Mouse (Mus musculus) cerebellum, adult 2 months (tissue): ENCODE measurements around the gene Foxo1. TPM values are rescaled to one million over a fixed set of nuclear protein-coding genes. Genes with fewer than 3 reads are reported as not detected.

Source experiments
- DNase-seq, 2 experiments: peaks; one replicate each; pipeline ENCODE4 v3.0.0; 2021
- H3K27ac ChIP-seq: fragments of 200-500 bp; 2 replicates; pipeline ENCODE4 v1.5.1; 2012; ENCODE audit warnings: low read length, control low read depth, inconsistent platforms; ENCODE audit not compliant: insufficient read depth
- H3K27me3 ChIP-seq: fragments of 200-500 bp; 2 replicates; pipeline ENCODE4 v1.6.1; 2012; ENCODE audit warnings: inconsistent platforms, mild to moderate bottlenecking, low read length, moderate library complexity; ENCODE audit not compliant: control insufficient read depth, insufficient read depth
- H3K4me1 ChIP-seq: fragments of 200-500 bp; 2 replicates; pipeline ENCODE4 v1.6.1; 2011; ENCODE audit warnings: low read length; ENCODE audit not compliant: control insufficient read depth, insufficient read depth
- H3K4me3 ChIP-seq: fragments of 200-500 bp; replicated peaks from 2 replicates; pipeline ENCODE3; 2011; ENCODE audit warnings: mild to moderate bottlenecking, low read depth, low read length, control low read depth; ENCODE audit not compliant: insufficient read depth
- CTCF ChIP-seq: fragments of 200-500 bp; IDR thresholded peaks from 2 replicates; pipeline ENCODE4 v1.5.1; 2011; ENCODE audit warnings: low read depth, mild to moderate bottlenecking, control low read depth, low read length, moderate library complexity, borderline replicate concordance; ENCODE audit not compliant: insufficient read depth
- POLR2A ChIP-seq: fragments of 200-500 bp; IDR thresholded peaks from 2 replicates; pipeline ENCODE4 v1.6.1; 2011; ENCODE audit warnings: low read length, control low read depth, borderline replicate concordance; ENCODE audit not compliant: insufficient read depth
- WGBS: fragments of 180-500 bp; shearing (Covaris S2); methylation state at CpG from one replicate; pipeline ENCODE4 v1.1.7; 2018; 5-methylcytosine and 5-hydroxymethylcytosine counted together
- polyA plus RNA-seq: library from polyadenylated mRNA; depleted of rRNA; stranded (reverse); fragments of >200 nt; gene quantifications from 2 replicates; pipeline ENCODE4 v1.2.3, GENCODE M21; 2012

Foxo1 gene
- polyA plus RNA-seq, 1 experiment = 5.4 TPM

DNA sequence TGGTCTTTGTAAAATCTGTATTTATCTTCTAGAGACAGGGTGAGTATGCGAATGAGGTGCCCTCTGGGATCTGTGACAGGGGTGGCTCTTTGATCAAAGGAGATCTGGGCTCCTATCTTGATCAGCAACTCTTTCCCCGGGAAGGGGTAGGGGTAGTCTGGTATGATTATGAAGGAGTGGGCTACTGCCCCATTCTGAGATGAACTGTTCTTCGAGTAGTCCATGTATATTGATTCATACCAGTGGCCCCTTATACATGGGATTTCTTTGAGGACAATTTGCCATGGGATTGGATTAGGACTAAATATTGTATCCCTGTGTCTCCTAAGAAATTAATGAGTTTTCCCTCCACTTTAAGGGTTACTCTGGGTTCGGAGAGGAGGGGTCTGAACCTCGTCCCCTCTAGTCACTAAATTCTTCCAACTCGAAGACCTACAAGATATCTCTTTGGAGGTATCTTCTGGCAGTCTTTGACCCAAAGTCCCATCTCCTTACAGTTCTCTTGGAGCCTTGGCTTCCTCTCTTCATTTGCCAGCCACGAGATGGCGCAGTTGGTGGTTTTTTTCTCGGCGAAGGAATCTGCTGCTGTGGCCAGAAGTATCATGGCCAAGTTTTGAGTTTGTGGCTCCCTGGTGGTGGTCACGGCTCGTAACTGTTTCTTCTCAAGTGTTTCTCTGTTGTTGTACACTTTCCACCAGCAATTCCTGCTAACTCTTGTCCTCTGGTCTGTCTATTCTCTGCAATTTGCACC lies 24.7 kb upstream of the Foxo1 start:
- 37% methylated on average over 12 of the region's 12 CpGs for WGBS
- Histone ChIP-seq H3K4me1 (no peaks in the 10 kb centered on the region), H3K4me3 (no peak overlapping the region), H3K27ac (no peak overlapping the region), H3K27me3 (no peaks in the 10 kb centered on the region)
- no peak for DNase-seq
- TF ChIP-seq CTCF (peak; percentile 56), POLR2A (no peak)

DNA sequence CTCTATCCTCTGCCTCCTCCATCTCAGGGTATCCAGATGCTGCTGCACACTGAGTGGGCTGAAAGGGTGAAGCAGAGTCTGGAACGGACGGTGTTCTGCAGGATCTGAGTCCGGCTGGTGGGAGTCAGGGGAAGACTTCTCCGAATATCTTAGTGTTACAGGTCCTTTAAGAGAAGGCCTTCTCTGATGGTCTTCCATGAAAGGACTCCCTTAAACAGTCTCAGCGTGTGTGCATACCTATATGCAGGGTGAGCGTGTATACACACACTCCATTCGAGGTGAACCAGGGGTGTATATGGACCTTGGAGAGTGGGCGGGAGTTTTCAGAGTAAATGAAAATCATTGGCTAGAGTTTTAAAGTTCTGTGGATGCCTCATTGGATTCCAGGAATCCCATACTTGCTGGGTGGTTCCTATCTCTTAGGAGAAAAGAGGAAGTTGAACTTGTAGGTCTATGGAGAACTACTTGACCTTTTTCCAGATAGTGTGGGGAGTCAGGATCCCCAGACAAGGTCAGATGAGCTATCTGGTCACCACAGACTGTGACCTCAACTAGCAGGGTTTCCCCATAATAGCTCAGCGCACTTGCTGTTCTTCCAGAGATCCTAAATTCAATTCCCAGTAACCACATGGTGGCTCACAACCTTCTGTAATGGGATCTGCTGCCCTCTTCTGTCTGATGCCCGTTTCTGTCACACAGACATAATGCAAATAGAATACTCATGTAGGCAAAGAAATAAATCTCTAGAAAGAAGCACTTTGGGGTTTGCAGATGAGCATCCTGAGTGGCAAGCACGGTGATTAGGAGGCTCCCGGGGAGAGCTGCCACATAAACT lies 21.9 kb upstream of the Foxo1 start:
- 77% methylated on average over 12 of the region's 12 CpGs for WGBS
- no peak for DNase-seq
- Histone ChIP-seq H3K27ac (no peak overlapping the region), H3K27me3 (no peaks in the 10 kb centered on the region), H3K4me3 (no peak overlapping the region), H3K4me1 (no peaks in the 10 kb centered on the region)
- TF ChIP-seq CTCF = peak; percentile 23; the same call in 1 of the 2 replicates
- no peak for TF ChIP-seq POLR2A

DNA sequence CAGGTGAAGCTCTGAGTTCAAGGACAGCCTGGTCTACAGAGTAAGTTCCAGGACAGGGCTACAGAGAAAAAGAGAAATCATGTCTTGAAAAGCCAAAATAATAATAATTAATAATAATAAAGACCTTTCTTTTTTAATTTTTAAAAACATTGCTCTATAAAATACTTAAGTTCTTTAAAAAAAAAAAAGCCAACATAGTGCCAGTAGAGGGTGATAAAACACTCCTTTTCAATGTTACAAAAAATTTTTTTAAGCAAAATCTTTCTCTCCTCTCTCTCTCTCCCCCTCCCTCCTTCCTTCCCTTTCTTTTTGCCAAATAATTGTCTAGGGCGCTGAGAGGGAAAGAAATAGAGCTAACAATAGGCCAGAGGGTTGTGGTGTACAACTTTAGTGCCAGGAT lies 17.0 kb upstream of the Foxo1 start:
- DNase-seq = no peak
- no peaks in the 10 kb centered on the region for H3K4me1 ChIP-seq
- no peak overlapping the region for H3K27ac ChIP-seq
- H3K27me3 ChIP-seq = no peaks in the 10 kb centered on the region
- H3K4me3 ChIP-seq = no peak overlapping the region
- no peak for TF ChIP-seq POLR2A
- no peak for TF ChIP-seq CTCF
- WGBS = 17% methylated on average over 1 of the region's 1 CpGs

DNA sequence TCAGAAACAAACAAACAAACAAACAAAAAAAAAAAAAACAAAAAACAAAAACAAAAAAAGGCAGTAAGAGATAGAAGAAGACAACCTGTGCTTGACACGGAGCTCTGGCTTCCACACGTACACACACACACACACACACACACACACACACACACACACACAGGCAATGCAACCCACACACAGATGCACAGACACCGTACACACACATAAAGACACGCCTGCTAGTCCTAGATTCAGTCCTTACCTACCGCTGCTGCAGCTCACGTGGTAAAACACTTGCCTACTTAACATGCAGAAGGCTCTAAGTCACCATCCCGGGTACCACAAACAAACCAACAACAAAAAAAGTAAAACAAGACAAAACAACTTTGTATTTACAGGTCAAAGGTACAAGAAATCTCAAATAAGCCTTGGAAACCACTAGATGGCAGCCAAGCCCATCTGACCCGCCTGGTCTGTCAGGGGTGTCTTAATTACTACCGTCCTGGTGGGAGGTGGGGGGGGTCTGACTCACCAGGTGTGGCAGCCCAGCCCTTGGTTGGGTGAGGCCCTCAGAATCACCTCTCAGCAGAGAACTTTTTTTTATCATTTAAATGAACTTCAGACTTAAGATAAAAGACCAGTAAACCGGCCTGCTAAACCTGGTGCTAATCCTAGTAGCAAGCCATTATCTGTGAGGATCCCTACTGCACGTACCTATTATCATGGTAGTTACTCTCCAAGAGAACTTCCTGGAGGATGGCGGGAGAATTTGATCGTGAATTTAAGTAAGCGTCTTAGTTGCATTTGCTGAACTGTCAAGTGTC lies 14.3 kb upstream of the Foxo1 start:
- WGBS = 41% methylated on average over 14 of the region's 14 CpGs
- Histone ChIP-seq H3K4me3 (no peak overlapping the region), H3K27me3 (no peaks in the 10 kb centered on the region), H3K4me1 (peaks cover 9% of the 10 kb centered on the region; the same call in 1 of the 2 replicates), H3K27ac (no peak overlapping the region)
- DNase-seq = no peak
- TF ChIP-seq POLR2A = no peak
- TF ChIP-seq CTCF = peak; percentile 64; the same call in 1 of the 2 replicates

DNA sequence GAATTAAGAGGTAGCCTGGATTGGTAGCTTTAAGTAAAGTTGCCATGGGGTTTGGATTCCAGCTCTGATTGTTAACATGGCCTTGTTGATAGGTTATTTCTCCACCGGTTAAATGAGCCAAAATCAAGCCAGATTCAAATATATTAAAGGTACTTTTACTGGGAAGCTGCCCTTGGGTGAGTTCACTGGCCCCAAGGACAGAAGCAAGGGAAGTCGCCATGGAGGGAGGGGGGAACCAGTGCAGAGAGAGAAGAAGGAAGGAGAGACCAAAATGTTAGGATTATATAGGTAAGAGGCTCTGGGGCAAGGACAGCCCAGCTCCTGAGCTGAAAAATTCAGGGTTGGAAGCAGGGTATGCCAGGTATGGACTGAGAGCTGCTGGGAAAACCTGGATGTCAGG lies 13.6 kb upstream of the Foxo1 start:
- Histone ChIP-seq H3K4me1 (peaks cover 9% of the 10 kb centered on the region; the same call in 1 of the 2 replicates), H3K4me3 (no peak overlapping the region), H3K27ac (no peak overlapping the region), H3K27me3 (no peaks in the 10 kb centered on the region)
- TF ChIP-seq CTCF = no peak
- TF ChIP-seq POLR2A = no peak
- 32% methylated on average over 2 of the region's 2 CpGs for WGBS
- no peak for DNase-seq

DNA sequence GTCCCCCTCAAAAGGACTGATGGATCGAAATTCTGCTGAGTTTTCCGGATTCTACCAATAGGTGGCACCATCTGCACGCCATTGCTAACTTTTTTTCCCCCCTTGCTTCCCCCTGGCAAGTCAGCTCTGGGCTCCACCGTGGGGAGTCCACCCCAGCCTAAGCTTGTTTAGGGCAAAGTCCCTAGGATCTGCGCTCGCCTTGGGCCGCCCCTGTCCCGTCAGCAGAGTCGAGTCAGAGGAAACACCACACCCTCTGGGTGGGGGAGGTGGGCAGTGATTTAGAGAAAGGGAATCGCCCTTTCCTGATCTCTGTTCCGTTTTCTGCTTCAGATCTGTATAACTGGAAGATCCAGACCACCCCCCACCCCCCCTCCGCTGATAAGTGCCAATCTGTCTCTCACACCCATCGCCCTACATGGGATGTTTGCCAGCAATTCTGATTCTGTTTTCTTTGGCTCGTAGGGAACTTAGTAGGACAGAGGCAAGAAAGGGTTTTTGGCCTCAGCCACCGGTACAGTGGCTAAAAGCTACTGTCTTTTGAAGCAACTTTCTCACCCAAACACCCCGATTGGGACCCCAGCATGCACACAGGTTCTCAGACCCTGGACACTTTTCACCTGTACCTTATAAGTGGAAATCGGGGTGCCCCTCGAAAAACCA lies 10.2 kb upstream of the Foxo1 start:
- no peak overlapping the region for H3K27ac ChIP-seq
- H3K4me1 ChIP-seq = peaks cover 9% of the 10 kb centered on the region; the same call in 1 of the 2 replicates
- no peaks in the 10 kb centered on the region for H3K27me3 ChIP-seq
- TF ChIP-seq POLR2A = no peak
- TF ChIP-seq CTCF = peak; percentile 82
- 8% methylated on average over 18 of the region's 18 CpGs for WGBS
- peak; percentile 42 to 47 for DNase-seq
- H3K4me3 ChIP-seq = peak overlapping the region; percentile 38

DNA sequence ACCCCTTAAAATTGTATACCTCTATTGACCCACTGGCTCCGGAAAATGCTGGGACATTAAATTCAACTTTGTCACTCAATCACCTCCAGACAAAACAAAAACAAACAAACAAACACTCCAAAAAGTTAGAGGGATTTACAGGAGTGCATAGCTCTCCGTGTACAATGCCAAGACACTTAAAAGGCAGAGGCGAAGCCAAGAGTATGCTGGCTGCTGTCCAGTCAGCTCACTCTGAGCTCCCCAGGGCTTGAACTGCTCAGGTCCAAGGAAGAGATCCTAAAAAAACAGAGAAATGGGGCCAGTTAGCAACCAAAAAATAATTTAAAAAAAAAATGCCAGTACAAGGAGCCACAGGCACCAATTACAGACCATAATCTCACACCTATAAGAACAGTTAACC lies 9.6 kb upstream of the Foxo1 start:
- Histone ChIP-seq H3K27me3 (no peaks in the 10 kb centered on the region), H3K4me1 (peaks cover 9% of the 10 kb centered on the region; the same call in 1 of the 2 replicates), H3K27ac (no peak overlapping the region), H3K4me3 (no peak overlapping the region)
- TF ChIP-seq POLR2A (no peak), CTCF (no peak)
- WGBS = 11% methylated on average over 3 of the region's 3 CpGs
- peak; percentile 31 to 53 for DNase-seq
